Mouse (Mus musculus): ENCODE results near the gene Noc2l. TPM values are rescaled to one million over a fixed set of nuclear protein-coding genes. Genes with fewer than 3 reads are reported as not detected.

Noc2l gene
- polyA plus RNA-seq, 2 experiments = 40.2 to 68.0 TPM

DNA sequence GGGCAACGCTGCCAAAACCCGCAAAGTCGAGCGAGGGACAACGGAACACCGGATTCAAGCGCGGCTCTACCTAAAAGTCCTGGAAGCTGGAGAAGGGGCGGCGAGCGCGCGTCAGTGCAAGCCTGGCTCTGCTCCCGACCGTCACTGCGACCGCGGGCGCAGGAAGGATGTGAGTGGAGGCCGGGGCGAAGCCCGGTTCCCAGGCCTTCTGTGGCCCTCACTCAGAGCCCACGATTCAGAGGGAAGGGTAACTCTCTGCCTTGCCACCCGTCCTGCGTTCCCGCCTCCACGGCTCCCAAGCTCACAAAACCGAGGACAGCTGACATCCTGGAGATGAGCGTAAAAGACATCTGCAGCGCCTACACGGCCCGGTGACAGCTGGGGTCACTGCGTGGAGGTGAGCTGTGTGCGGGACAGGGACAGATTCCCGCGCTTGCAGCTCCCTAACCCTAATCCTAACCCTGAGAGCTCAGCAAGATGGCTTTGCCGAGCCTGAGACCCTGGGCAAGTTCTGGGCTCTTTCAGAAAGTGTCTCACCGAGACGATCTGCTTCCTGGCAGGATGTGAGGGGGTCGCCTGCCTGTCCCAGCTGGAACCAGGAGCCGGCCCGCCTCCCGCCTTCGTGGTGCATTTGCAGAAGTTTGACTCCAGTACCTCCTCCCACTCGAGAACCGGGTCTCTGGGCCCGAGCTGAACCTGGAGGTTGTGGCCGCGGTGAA, 32.2 kb upstream of the Noc2l start:
- ATAC-seq (ENCODE audit: insufficient read depth) (no peak), DNase-seq (ENCODE audit: low read depth in 3 of 3, low spot score in 3 of 3) (no peak)
- Histone ChIP-seq H3K27me3 (ENCODE audit: control insufficient read depth, insufficient read depth, low read length) (peaks cover 37% of the 10 kb centered on the region), H3K27ac (no peak overlapping the region), H3K4me1 (replicated peaks; ENCODE audit: control insufficient read depth in 2 of 2, insufficient read depth in 2 of 2, low read length in 1 of 2) (peaks cover 7 to 13% of the 10 kb centered on the region in 2 experiments), H3K4me3 (ENCODE audit: insufficient read depth in 1 of 2, low read depth in 2 of 2, low read length in 2 of 2) (peak overlapping the region; percentile 62 to 63), H3K9me3 (ENCODE audit: control insufficient read depth, low read length) (no peaks in the 10 kb centered on the region), H3K36me3 (replicated peaks; ENCODE audit: control insufficient read depth, insufficient read depth, low read depth) (no peaks in the 10 kb centered on the region), H3K4me2 (ENCODE audit: low read depth) (peak overlapping the region; percentile 80), H3K9ac (replicated peaks) (peak overlapping the region; percentile 56)
- TF ChIP-seq CTCF (IDR thresholded peaks at IDR 0.05; ENCODE audit: low read depth) (no peak), EP300 (IDR thresholded peaks at IDR 0.05; ENCODE audit: low read depth) (no peak)
- WGBS (ENCODE audit: insufficient replicate concordance) = under 1% methylated on average over 49 of the region's 49 CpGs

DNA sequence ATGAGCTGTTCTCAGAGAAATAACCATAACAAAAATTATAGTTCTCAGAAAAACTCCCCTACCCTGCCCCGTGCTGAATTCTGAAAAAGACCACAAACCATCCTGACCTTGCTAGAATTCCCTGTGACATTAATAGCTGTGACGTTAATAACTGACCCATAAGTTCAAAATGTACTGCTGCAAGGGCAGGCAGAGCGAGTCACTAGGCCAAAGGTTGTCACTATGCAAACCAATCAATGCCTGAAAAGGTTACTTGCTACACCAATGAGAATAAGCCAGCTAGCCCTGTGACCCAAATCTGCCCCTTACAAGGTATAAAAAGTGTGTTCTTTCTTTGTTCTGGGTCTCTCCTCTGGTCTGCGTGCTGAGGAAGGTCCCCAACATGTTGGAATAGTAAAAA, 26.9 kb upstream of the Noc2l start:
- Histone ChIP-seq H3K27ac (no peak overlapping the region), H3K27me3 (ENCODE audit: control insufficient read depth, insufficient read depth, low read length) (peaks cover 23% of the 10 kb centered on the region), H3K9me3 (ENCODE audit: control insufficient read depth, low read length) (no peaks in the 10 kb centered on the region), H3K36me3 (replicated peaks; ENCODE audit: control insufficient read depth, insufficient read depth, low read depth) (no peaks in the 10 kb centered on the region), H3K9ac (replicated peaks) (no peak overlapping the region), H3K4me1 (replicated peaks; ENCODE audit: control insufficient read depth in 2 of 2, insufficient read depth in 2 of 2, low read length in 1 of 2) (no peaks in the 10 kb centered on the region; a peak in 2 of 4 replicates), H3K4me3 (ENCODE audit: insufficient read depth in 1 of 2, low read depth in 2 of 2, low read length in 2 of 2) (no peak overlapping the region), H3K4me2 (ENCODE audit: low read depth) (no peak overlapping the region)
- 71% methylated on average over 4 of the region's 4 CpGs for WGBS (ENCODE audit: insufficient replicate concordance)
- ATAC-seq (ENCODE audit: insufficient read depth) (no peak), DNase-seq (ENCODE audit: low read depth in 3 of 3, low spot score in 3 of 3) (no peak)
- TF ChIP-seq CTCF (IDR thresholded peaks at IDR 0.05; ENCODE audit: low read depth) = no peak
- TF ChIP-seq EP300 (IDR thresholded peaks at IDR 0.05; ENCODE audit: low read depth) = no peak

DNA sequence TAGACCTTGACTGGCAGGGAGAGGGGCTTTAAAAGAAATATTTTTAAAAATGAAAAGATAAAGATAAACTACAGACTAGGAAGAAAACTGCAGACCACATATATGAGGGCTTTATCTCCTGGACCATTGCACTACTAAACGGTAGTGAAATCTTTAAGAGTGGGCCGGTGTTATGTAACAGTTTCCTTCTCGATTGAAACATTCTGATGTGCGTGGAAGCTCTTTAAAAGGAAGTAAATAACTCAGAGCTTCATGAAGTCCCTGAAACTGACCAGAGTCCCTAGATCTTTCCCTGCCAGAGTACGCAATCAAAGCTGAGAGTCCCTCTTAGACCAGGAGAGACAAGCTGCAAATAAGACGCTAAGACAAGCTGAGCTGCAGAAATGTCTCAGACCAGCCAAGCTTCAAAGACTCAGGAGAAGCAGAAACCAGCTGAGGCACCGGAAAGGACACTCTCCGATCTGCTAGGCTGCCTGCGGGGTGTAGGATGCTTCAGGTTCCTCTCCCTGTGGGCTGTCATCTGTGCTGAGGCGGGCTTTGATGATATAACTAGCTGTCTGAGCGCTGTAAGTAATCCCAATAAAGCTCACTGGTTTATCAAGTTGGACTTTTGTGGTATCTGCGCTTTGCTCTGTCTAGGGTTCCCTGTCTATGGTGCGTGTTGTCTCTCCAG, 25.7 kb upstream of the Noc2l start:
- H3K4me2 ChIP-seq (ENCODE audit: low read depth) = no peak overlapping the region
- ATAC-seq (ENCODE audit: insufficient read depth) = no peak

DNA sequence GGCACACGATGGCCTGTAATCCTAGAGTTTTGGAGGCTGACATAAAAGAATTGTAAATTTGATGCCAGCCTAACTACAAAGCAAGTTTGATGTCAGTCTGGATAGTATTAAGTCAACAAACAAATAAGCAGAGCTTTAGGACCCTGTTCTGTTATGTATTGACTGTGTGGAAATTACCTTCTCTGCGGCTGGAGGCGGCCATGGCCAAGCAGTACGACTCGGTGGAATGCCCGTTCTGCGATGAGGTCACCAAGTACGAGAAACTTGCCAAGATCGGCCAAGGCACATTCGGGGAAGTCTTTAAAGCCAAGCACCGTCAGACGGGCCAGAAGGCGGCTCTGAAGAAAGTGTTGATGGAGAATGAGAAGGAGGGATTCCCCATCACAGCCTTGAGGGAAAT, 22.7 kb upstream of the Noc2l start:
- Histone ChIP-seq H3K4me1 (replicated peaks; ENCODE audit: control insufficient read depth in 2 of 2, insufficient read depth in 2 of 2, low read length in 1 of 2) (no peaks in the 10 kb centered on the region; a peak in 1 of 4 replicates), H3K36me3 (replicated peaks; ENCODE audit: control insufficient read depth, insufficient read depth, low read depth) (no peaks in the 10 kb centered on the region), H3K27ac (no peak overlapping the region), H3K4me3 (ENCODE audit: insufficient read depth in 1 of 2, low read depth in 2 of 2, low read length in 2 of 2) (no peak overlapping the region), H3K4me2 (ENCODE audit: low read depth) (no peak overlapping the region), H3K9me3 (ENCODE audit: control insufficient read depth, low read length) (no peaks in the 10 kb centered on the region), H3K27me3 (ENCODE audit: control insufficient read depth, insufficient read depth, low read length) (no peaks in the 10 kb centered on the region), H3K9ac (replicated peaks) (no peak overlapping the region)
- WGBS (ENCODE audit: insufficient replicate concordance) = 77% methylated on average over 13 of the region's 13 CpGs
- no peak for DNase-seq (ENCODE audit: low read depth in 3 of 3, low spot score in 3 of 3)
- no peak for ATAC-seq (ENCODE audit: insufficient read depth)
- no peak for TF ChIP-seq CTCF (IDR thresholded peaks at IDR 0.05; ENCODE audit: low read depth)
- TF ChIP-seq EP300 (IDR thresholded peaks at IDR 0.05; ENCODE audit: low read depth) = no peak

More for the DNA sequence above, 25.7 kb upstream of the Noc2l start:
- TF ChIP-seq CTCF (IDR thresholded peaks at IDR 0.05; ENCODE audit: low read depth) = no peak
- TF ChIP-seq EP300 (IDR thresholded peaks at IDR 0.05; ENCODE audit: low read depth) = no peak
- H3K4me3 ChIP-seq (ENCODE audit: insufficient read depth in 1 of 2, low read depth in 2 of 2, low read length in 2 of 2) = no peak overlapping the region
- H3K9me3 ChIP-seq (ENCODE audit: control insufficient read depth, low read length) = no peaks in the 10 kb centered on the region
- no peak overlapping the region for H3K27ac ChIP-seq
- 48% methylated on average over 13 of the region's 13 CpGs for WGBS (ENCODE audit: insufficient replicate concordance)
- DNase-seq (ENCODE audit: low read depth in 3 of 3, low spot score in 3 of 3) = no peak
- H3K36me3 ChIP-seq (replicated peaks; ENCODE audit: control insufficient read depth, insufficient read depth, low read depth) = no peaks in the 10 kb centered on the region
- peaks cover 11% of the 10 kb centered on the region for H3K27me3 ChIP-seq (ENCODE audit: control insufficient read depth, insufficient read depth, low read length)
- H3K4me1 ChIP-seq (replicated peaks; ENCODE audit: control insufficient read depth in 2 of 2, insufficient read depth in 2 of 2, low read length in 1 of 2) = no peaks in the 10 kb centered on the region; a peak in 1 of 4 replicates
- H3K9ac ChIP-seq (replicated peaks) = no peak overlapping the region

DNA sequence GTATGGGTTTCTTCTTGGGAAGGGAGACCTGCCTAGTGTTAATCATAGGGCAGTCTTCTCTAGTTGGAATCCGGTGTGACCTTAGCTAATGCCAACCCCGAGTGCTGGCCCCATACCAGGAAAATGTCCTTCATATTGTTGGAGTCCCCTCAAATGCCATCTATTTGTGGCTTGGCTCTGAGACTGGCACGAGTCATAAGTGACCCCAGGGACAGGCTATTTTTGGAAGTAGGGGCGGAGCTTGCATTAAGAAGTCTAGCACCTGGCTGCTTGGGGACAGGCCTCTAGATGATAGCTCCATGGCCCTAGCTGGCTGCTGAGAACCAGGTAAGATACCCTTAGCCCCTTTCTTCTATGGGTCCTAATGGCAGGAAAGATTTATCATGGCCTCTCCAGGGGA, 20.2 kb upstream of the Noc2l start, which contains the start of gene Perm1:
Perm1 (plus strand) TSS at position 220 of the 400 bp plus-strand sequence.
- Histone ChIP-seq H3K4me1 (replicated peaks; ENCODE audit: control insufficient read depth in 2 of 2, insufficient read depth in 2 of 2, low read length in 1 of 2) (no peaks in the 10 kb centered on the region), H3K27me3 (ENCODE audit: control insufficient read depth, insufficient read depth, low read length) (no peaks in the 10 kb centered on the region), H3K9ac (replicated peaks) (no peak within 1 kb of the TSS), H3K36me3 (replicated peaks; ENCODE audit: control insufficient read depth, insufficient read depth, low read depth) (no peaks in the 10 kb centered on the region), H3K4me3 (ENCODE audit: insufficient read depth in 1 of 2, low read depth in 2 of 2, low read length in 2 of 2) (no peak within 1 kb of the TSS), H3K9me3 (ENCODE audit: control insufficient read depth, low read length) (no peaks in the 10 kb centered on the region), H3K4me2 (ENCODE audit: low read depth) (no peak within 1 kb of the TSS), H3K27ac (no peak within 1 kb of the TSS)
- ATAC-seq (ENCODE audit: insufficient read depth) = no peak
- WGBS (ENCODE audit: insufficient replicate concordance) = 62% methylated on average over 4 of the region's 4 CpGs
- TF ChIP-seq CTCF (IDR thresholded peaks at IDR 0.05; ENCODE audit: low read depth) = no peak
- TF ChIP-seq EP300 (IDR thresholded peaks at IDR 0.05; ENCODE audit: low read depth) = no peak
- no peak for DNase-seq (ENCODE audit: low read depth in 3 of 3, low spot score in 3 of 3)
